ENCODE assay signal across 24 mouse cellular contexts in the genomic region with DNA sequence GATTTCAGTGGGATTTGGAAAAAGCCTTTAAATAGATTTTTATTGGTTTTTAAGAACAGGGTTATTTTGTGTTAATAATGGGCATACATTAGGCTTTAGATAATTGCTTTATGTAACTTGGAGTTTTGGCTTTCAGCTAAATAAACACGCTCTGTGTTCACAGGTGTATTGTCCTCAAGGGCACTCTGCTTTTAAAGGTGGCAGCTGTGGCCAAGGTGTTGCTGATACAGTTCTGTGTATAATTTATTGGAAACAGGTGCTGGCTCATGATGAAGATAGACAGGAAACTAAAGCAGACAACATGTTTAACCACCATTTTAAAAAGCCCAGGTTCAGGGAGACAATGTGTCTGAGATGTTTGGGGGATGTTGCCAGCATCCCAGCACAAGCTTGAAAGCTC.
"Had no signal": no experiment of that assay in that cellular context is flagged by ENCODE, and none has a peak within 500 bp of the region (broad histone marks: within the 10 kb centered on the region; RNA-seq: fewer than 3 reads in every experiment).

No protein-coding gene starts in this region.

- H3K9ac ChIP-seq: heart, embryonic 13.5 days; heart, embryonic 15.5 days; hindbrain, embryonic 13.5 days; hindbrain, embryonic 15.5 days; limb, embryonic 15.5 days; liver, embryonic 13.5 days; liver, embryonic 15.5 days had no signal

- DNase-seq: gastrocnemius, postnatal 14 days; gastrocnemius, postnatal 36 days; heart, adult 2 months; heart, postnatal 14 days; heart, postnatal 36 days; kidney, adult 18-20 months; kidney, adult 8-10 months; kidney, postnatal 10 days; kidney, postnatal 25 days; kidney, postnatal 4 days; left cerebral cortex, postnatal 4 days; liver, embryonic 13.5 days had no signal

- ATAC-seq: hindbrain, postnatal 0 days; intestine, postnatal 0 days had no signal

- H3K27ac ChIP-seq: heart, adult 2 months; heart, embryonic 13.5 days; heart, embryonic 15.5 days; hindbrain, embryonic 13.5 days; hindbrain, embryonic 15.5 days; hindbrain, postnatal 0 days; layer of hippocampus, adult 2 months; left cerebral cortex, adult 2 months; limb, embryonic 15.5 days; liver, embryonic 13.5 days; liver, embryonic 15.5 days had no signal

- H3K4me2 ChIP-seq: heart, embryonic 11.5 days; heart, embryonic 13.5 days; heart, embryonic 15.5 days; hindbrain, embryonic 13.5 days; hindbrain, embryonic 15.5 days; limb, embryonic 15.5 days; liver, embryonic 11.5 days; liver, embryonic 13.5 days; liver, embryonic 15.5 days had no signal

- H3K36me3 ChIP-seq: heart, embryonic 13.5 days; heart, embryonic 15.5 days; hindbrain, embryonic 13.5 days; hindbrain, embryonic 15.5 days; limb, embryonic 15.5 days; liver, embryonic 13.5 days; liver, embryonic 15.5 days had no signal

- H3K4me3 ChIP-seq: heart, adult 2 months; heart, embryonic 13.5 days; heart, embryonic 15.5 days; hindbrain, embryonic 13.5 days; hindbrain, embryonic 15.5 days; layer of hippocampus, adult 2 months; left cerebral cortex, adult 2 months; limb, embryonic 15.5 days; liver, embryonic 13.5 days; liver, embryonic 15.5 days had no signal

- H3K27me3 ChIP-seq: heart, embryonic 13.5 days; heart, embryonic 15.5 days; hindbrain, embryonic 13.5 days; hindbrain, embryonic 15.5 days; limb, embryonic 15.5 days; liver, embryonic 13.5 days; liver, embryonic 15.5 days had no signal

- H3K9me3 ChIP-seq: heart, embryonic 13.5 days; heart, embryonic 15.5 days; hindbrain, embryonic 13.5 days; hindbrain, embryonic 15.5 days; limb, embryonic 15.5 days; liver, embryonic 13.5 days; liver, embryonic 15.5 days had no signal

- H3K4me1 ChIP-seq: heart, embryonic 13.5 days; heart, embryonic 15.5 days; hindbrain, embryonic 15.5 days; liver, embryonic 13.5 days; liver, embryonic 15.5 days had no signal
